Mouse (Mus musculus) heart, adult 8-10 months (tissue): Measurements from ENCODE around the gene Wdpcp. TPM values are rescaled to one million over a fixed set of nuclear protein-coding genes. Genes with fewer than 3 reads are reported as not detected.

Source experiments
- DNase-seq: peaks from one replicate; pipeline ENCODE4 v3.0.0; 2022; ENCODE audit warnings: low spot score
- microRNA-seq: library from miRNA; unstranded; fragments of <30 nt; microRNA quantifications from one replicate; pipeline ENCODE4 v1.2.0, GENCODE M21; 2022
- total RNA-seq, 4 experiments: library from RNA; stranded (reverse); gene quantifications; 2 replicates each; pipeline ENCODE4 v1.2.4; 2022

Gene Wdpcp
- total RNA-seq, 4 experiments from 2014 or later = 3.1 to 5.1 (median 3.8) TPM

DNA sequence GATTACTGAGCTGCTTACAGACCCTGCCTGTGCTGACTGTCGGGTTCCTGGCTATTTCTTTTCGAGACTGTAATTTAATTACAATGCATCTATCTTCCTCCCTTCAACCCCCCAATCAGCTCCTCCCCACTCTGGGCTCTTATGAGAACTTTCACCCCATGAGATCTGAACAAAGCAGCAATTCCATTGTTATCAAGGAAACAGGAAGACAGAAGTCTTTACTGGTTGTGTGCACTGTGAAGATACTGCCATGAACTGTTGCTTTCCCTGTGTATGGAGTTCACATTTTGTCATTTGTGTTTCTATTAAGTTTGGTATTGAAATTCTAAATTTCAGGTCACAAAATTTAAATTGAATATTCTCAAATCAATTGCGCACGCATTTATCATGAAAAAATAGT is 177.5 kb downstream of the Wdpcp start:
- DNase-seq = no peak

DNA sequence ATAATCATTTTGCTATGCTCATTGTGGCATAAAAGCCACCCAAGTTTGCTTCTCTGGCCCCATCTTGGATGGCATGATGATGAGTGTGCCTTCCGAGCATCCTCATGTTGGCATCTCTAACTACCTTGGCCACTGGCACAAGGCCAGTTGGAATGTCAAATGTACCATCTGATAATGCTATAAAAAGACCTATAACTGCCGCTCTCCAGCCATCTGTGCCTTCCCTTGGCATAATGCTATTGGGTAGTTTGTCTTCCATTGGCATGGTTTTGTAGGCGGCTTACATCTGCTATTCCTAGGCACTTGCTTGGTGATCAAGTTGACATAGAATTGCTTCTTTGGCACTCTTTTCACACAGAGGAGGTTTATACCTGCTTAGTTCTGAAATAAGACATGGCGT is 191.2 kb downstream of the Wdpcp start:
- DNase-seq = no peak

DNA sequence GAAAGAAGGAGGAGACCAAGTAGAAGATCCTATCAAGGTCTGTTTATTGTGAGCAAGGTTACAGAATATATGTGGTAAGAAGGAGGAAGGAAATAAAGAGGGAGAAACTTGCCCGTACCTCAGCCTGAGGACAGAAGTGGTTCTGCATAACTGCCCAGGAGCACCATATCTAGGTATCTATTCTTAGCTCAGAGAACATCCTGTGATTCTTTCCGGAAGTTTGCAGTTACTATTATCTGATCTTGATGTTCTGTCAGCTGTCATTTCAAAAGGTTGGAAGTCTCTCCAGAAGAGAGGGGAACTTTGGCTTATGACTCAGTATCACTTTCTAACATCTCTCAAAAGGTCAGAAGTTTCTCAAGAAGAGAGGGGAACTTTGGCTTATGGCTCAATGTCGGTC is 216.8 kb downstream of the Wdpcp start:
- no peak for DNase-seq

GRCm38 (mm10) chr11:21824941-21825340 is 252.9 kb downstream of the Wdpcp start:
- DNase-seq = no peak

GRCm38 (mm10) chr11:21826521-21826920 is 254.5 kb downstream of the Wdpcp start:
- no peak for DNase-seq

- no peak for DNase-seq
Measured at GRCm38 (mm10) chr11:21847040-21847439, 275.0 kb downstream of the Wdpcp start.

DNA sequence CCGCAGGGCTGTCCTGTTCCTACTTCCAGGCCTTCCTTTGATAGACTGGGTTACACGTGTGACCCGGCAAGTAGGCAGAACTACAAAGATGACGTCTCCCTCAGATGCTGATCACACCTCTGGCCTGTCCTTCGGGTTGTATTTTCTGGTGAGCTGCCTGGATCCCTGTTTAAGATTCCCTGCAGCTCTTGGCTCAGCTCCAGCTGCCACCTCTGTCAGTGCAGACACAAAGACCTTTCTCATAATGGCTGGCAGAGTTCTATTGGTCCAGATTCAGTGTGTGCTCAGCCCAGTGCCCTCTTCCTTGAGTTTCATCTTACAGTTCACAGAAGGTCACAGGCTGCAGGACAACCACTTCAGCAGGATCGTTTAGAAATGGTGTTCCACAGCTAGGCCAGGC is 292.0 kb downstream of the Wdpcp start:
- no peak for DNase-seq

GRCm38 (mm10) chr11:21864516-21864915 is 292.5 kb downstream of the Wdpcp start:
- no peak for DNase-seq

DNA sequence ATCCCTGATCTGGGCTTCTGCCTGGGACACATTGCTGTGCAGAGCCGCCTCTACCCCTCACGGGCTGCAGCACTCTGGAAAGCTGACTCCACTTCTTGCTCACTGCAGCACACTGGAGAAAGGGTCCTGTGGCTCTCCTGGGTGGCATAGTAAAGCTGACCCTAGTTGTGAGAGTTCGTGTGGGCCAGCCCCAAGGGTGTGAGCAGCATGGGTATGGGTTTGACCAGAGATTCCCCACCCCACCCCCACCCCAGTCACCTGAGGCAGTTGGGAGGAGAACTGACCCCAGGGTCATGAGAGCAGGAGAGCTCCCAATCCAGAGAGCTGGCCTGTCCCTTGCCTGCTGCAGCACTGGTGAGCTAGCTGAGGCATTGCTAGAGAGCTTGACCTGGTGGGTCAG is 296.6 kb downstream of the Wdpcp start:
- DNase-seq = no peak

DNA sequence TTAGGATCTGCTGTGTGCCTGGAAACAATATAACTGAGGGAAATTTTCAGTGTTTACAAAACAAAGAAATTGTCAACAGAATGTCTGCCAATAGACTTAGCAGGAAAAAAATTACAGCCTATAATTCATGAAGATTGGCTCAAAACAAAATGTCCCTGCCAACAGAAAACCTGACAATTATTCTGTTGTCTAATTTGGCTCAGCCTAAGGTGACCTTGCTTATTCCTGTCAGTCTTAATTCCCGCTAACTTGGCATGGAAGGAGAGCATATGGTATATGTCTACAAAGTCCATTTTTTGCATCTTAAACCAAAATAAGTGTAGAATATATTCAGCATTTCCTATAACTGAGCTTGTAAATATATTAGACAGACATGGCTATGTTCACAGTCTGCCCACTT is 298.8 kb downstream of the Wdpcp start:
- DNase-seq = no peak

- DNase-seq = no peak
Measured at GRCm38 (mm10) chr11:21871728-21872127, 299.7 kb downstream of the Wdpcp start.

- DNase-seq = no peak
Measured at GRCm38 (mm10) chr11:21875077-21875476, 303.0 kb downstream of the Wdpcp start.

DNA sequence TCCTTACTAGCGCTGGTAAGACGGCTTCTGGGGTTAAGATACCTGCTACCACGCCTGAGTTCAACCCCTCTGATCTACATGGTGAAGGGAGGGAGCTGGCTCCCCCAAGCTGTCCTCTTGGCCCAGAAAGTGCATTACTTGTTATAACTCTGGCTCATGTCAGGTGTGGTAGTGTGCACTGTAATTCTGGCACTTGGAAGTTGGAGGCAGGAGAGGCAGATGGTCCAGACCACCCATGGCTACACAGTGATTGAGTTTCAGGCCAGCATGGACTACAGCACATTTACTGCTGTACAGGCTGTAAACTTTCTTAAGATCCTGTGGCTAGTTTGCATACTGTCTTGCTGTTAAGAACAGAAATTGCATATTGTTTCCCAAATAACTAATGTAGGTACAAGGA is 322.7 kb downstream of the Wdpcp start:
- DNase-seq = no peak

GRCm38 (mm10) chr11:21922531-21922930 is 350.5 kb downstream of the Wdpcp start:
- no peak for DNase-seq

Small RNA genes within 50 kb of the gene (microRNA-seq; reads per million reads assigned to microRNA genes)
- not detected for gene Gm22990

Other genes starting within 250 kb of the Wdpcp start
- 100 to 1,000 TPM; 208 to 263 (median 234) TPM for gene Ugp2, start 201.0 kb upstream of the Wdpcp start, total RNA-seq
- gene Mdh1, start 132 bp downstream of the Wdpcp start, total RNA-seq = 1,000 to 10,000 TPM; 2,451 to 2,967 (median 2,633) TPM